Mouse (Mus musculus): Measurements from ENCODE around the gene Ehbp1l1. TPM values are rescaled to one million over a fixed set of nuclear protein-coding genes. Genes with fewer than 3 reads are reported as not detected.
A peak's percentile ranks its signal among the peaks of the same experiment; 100 is the strongest.

Ehbp1l1 gene
- polyA plus RNA-seq, 1 experiment, result 19.3 TPM

GRCm38 (mm10) chr19:5716955-5717354, 9.2 kb downstream of the Ehbp1l1 start:
- no peak overlapping the region for H3K27ac ChIP-seq (ENCODE audit: insufficient read depth, low read depth, low read length)
- DNase-seq, result peak; percentile 27
- 58% methylated on average over 10 of the region's 10 CpGs for WGBS
- H3K27me3 ChIP-seq (replicated peaks; ENCODE audit: control insufficient read depth, insufficient read depth, low read length), result no peaks in the 10 kb centered on the region
- H3K4me1 ChIP-seq (ENCODE audit: control insufficient read depth, insufficient read depth, low read length), result peaks cover 3% of the 10 kb centered on the region; the same call in 1 of the 2 replicates
- H3K36me3 ChIP-seq (ENCODE audit: control insufficient read depth, insufficient read depth, low read length), result no peaks in the 10 kb centered on the region
- no peak overlapping the region for H3K4me3 ChIP-seq (ENCODE audit: insufficient read depth, low read depth, low read length)
- TF ChIP-seq POLR2A (IDR thresholded peaks at IDR 0.05; ENCODE audit: low read depth, low read length) (no peak), CTCF (conservative IDR thresholded peaks at IDR 0.05; ENCODE audit: insufficient read depth, insufficient read length, low read depth, low read length) (no peak)

- no peak for TF ChIP-seq POLR2A (IDR thresholded peaks at IDR 0.05; ENCODE audit: low read depth, low read length)
- TF ChIP-seq CTCF (conservative IDR thresholded peaks at IDR 0.05; ENCODE audit: insufficient read depth, insufficient read length, low read depth, low read length), result peak; percentile 51; the same call in 1 of the 2 replicates
- Histone ChIP-seq H3K4me1 (ENCODE audit: control insufficient read depth, insufficient read depth, low read length) (peaks cover 3% of the 10 kb centered on the region; the same call in 1 of the 2 replicates), H3K27me3 (replicated peaks; ENCODE audit: control insufficient read depth, insufficient read depth, low read length) (no peaks in the 10 kb centered on the region), H3K36me3 (ENCODE audit: control insufficient read depth, insufficient read depth, low read length) (no peaks in the 10 kb centered on the region), H3K4me3 (ENCODE audit: insufficient read depth, low read depth, low read length) (no peak overlapping the region), H3K27ac (ENCODE audit: insufficient read depth, low read depth, low read length) (no peak overlapping the region)
- DNase-seq, result peak; percentile 54
- 41% methylated on average over 43 of the region's 43 CpGs for WGBS
Observed at GRCm38 (mm10) chr19:5715793-5716688, 10.1 kb downstream of the Ehbp1l1 start.

GRCm38 (mm10) chr19:5713730-5714129, 12.4 kb downstream of the Ehbp1l1 start:
- Histone ChIP-seq H3K4me1 (ENCODE audit: control insufficient read depth, insufficient read depth, low read length) (peaks cover 3% of the 10 kb centered on the region; the same call in 1 of the 2 replicates), H3K36me3 (ENCODE audit: control insufficient read depth, insufficient read depth, low read length) (no peaks in the 10 kb centered on the region), H3K4me3 (ENCODE audit: insufficient read depth, low read depth, low read length) (no peak overlapping the region), H3K27me3 (replicated peaks; ENCODE audit: control insufficient read depth, insufficient read depth, low read length) (no peaks in the 10 kb centered on the region), H3K27ac (ENCODE audit: insufficient read depth, low read depth, low read length) (no peak overlapping the region)
- WGBS, result 7% methylated on average over 2 of the region's 2 CpGs
- peak; percentile 85 for DNase-seq
- TF ChIP-seq CTCF (conservative IDR thresholded peaks at IDR 0.05; ENCODE audit: insufficient read depth, insufficient read length, low read depth, low read length) (no peak), POLR2A (IDR thresholded peaks at IDR 0.05; ENCODE audit: low read depth, low read length) (no peak)

- Histone ChIP-seq H3K27ac (ENCODE audit: insufficient read depth, low read depth, low read length) (no peak overlapping the region), H3K4me1 (ENCODE audit: control insufficient read depth, insufficient read depth, low read length) (peaks cover 3% of the 10 kb centered on the region; the same call in 1 of the 2 replicates), H3K36me3 (ENCODE audit: control insufficient read depth, insufficient read depth, low read length) (no peaks in the 10 kb centered on the region), H3K27me3 (replicated peaks; ENCODE audit: control insufficient read depth, insufficient read depth, low read length) (no peaks in the 10 kb centered on the region), H3K4me3 (ENCODE audit: insufficient read depth, low read depth, low read length) (no peak overlapping the region)
- TF ChIP-seq POLR2A (IDR thresholded peaks at IDR 0.05; ENCODE audit: low read depth, low read length), result no peak
- no peak for TF ChIP-seq CTCF (conservative IDR thresholded peaks at IDR 0.05; ENCODE audit: insufficient read depth, insufficient read length, low read depth, low read length)
- no peak for DNase-seq
- 63% methylated on average over 5 of the region's 5 CpGs for WGBS
Observed at GRCm38 (mm10) chr19:5713255-5713654, 12.9 kb downstream of the Ehbp1l1 start.

- H3K4me3 ChIP-seq (ENCODE audit: insufficient read depth, low read depth, low read length), result no peak overlapping the region
- H3K4me1 ChIP-seq (ENCODE audit: control insufficient read depth, insufficient read depth, low read length), result peaks cover 3% of the 10 kb centered on the region; the same call in 1 of the 2 replicates
- TF ChIP-seq POLR2A (IDR thresholded peaks at IDR 0.05; ENCODE audit: low read depth, low read length) (no peak), CTCF (conservative IDR thresholded peaks at IDR 0.05; ENCODE audit: insufficient read depth, insufficient read length, low read depth, low read length) (no peak)
- 87% methylated on average over 14 of the region's 14 CpGs for WGBS
- H3K36me3 ChIP-seq (ENCODE audit: control insufficient read depth, insufficient read depth, low read length), result no peaks in the 10 kb centered on the region
- no peak for DNase-seq
- no peak overlapping the region for H3K27ac ChIP-seq (ENCODE audit: insufficient read depth, low read depth, low read length)
- no peaks in the 10 kb centered on the region for H3K27me3 ChIP-seq (replicated peaks; ENCODE audit: control insufficient read depth, insufficient read depth, low read length)
Observed at GRCm38 (mm10) chr19:5711907-5712460, 14.1 kb downstream of the Ehbp1l1 start.

- peak; percentile 87 for DNase-seq
- no peak for TF ChIP-seq POLR2A (IDR thresholded peaks at IDR 0.05; ENCODE audit: low read depth, low read length)
- peak; percentile 89 for TF ChIP-seq CTCF (conservative IDR thresholded peaks at IDR 0.05; ENCODE audit: insufficient read depth, insufficient read length, low read depth, low read length)
- peaks cover 3% of the 10 kb centered on the region; the same call in 1 of the 2 replicates for H3K4me1 ChIP-seq (ENCODE audit: control insufficient read depth, insufficient read depth, low read length)
- H3K27me3 ChIP-seq (replicated peaks; ENCODE audit: control insufficient read depth, insufficient read depth, low read length), result no peaks in the 10 kb centered on the region
- H3K4me3 ChIP-seq (ENCODE audit: insufficient read depth, low read depth, low read length), result no peak overlapping the region
- no peak overlapping the region for H3K27ac ChIP-seq (ENCODE audit: insufficient read depth, low read depth, low read length)
- WGBS, result 24% methylated on average over 3 of the region's 3 CpGs
- no peaks in the 10 kb centered on the region for H3K36me3 ChIP-seq (ENCODE audit: control insufficient read depth, insufficient read depth, low read length)
Observed at GRCm38 (mm10) chr19:5711218-5711617, 14.9 kb downstream of the Ehbp1l1 start.

GRCm38 (mm10) chr19:5710581-5710980, 15.5 kb downstream of the Ehbp1l1 start:
- TF ChIP-seq CTCF (conservative IDR thresholded peaks at IDR 0.05; ENCODE audit: insufficient read depth, insufficient read length, low read depth, low read length) (no peak), POLR2A (IDR thresholded peaks at IDR 0.05; ENCODE audit: low read depth, low read length) (no peak)
- Histone ChIP-seq H3K36me3 (ENCODE audit: control insufficient read depth, insufficient read depth, low read length) (no peaks in the 10 kb centered on the region), H3K4me3 (ENCODE audit: insufficient read depth, low read depth, low read length) (no peak overlapping the region), H3K27me3 (replicated peaks; ENCODE audit: control insufficient read depth, insufficient read depth, low read length) (no peaks in the 10 kb centered on the region), H3K4me1 (ENCODE audit: control insufficient read depth, insufficient read depth, low read length) (peaks cover 3% of the 10 kb centered on the region; the same call in 1 of the 2 replicates), H3K27ac (ENCODE audit: insufficient read depth, low read depth, low read length) (no peak overlapping the region)
- 91% methylated on average over 8 of the region's 8 CpGs for WGBS
- DNase-seq, result no peak
